Mouse (Mus musculus) liver, embryonic 16.5 days (tissue): Measurements from ENCODE around the gene Fbxw27. TPM values are rescaled to one million over a fixed set of nuclear protein-coding genes. Genes with fewer than 3 reads are reported as not detected.

ENCODE experiments used
- polyA plus RNA-seq: library from polyadenylated mRNA; unstranded; fragments of >200 nt; fragmentation: Nextera tagmentation; extraction: Ambion mirVana; gene quantifications from 2 replicates; pipeline ENCODE4 v1.2.1, GENCODE M21; 2015

The Fbxw27 gene
- polyA plus RNA-seq, 1 experiment from 2014 or later: not detected

Other genes starting within 250 kb of the Fbxw27 start
- 0.06 and 0.11 TPM in 2 replicates for gene Fbxw15, start 222.4 kb downstream of the Fbxw27 start, polyA plus RNA-seq
- gene Fbxw24, start 164.6 kb downstream of the Fbxw27 start, polyA plus RNA-seq: not detected in 2 replicates
- gene Fbxw25, start 126.0 kb downstream of the Fbxw27 start, polyA plus RNA-seq: not detected in 2 replicates
- gene Fbxw18, start 88.0 kb downstream of the Fbxw27 start, polyA plus RNA-seq: not detected in 2 replicates
- gene Fbxw26, start 44.6 kb downstream of the Fbxw27 start, polyA plus RNA-seq: not detected in 2 replicates
- gene Spink8, start 21.6 kb upstream of the Fbxw27 start, polyA plus RNA-seq: not detected in 2 replicates
- gene Nme6, start 42.1 kb upstream of the Fbxw27 start, polyA plus RNA-seq: 51.0 and 54.7 TPM in 2 replicates
- 303 and 340 TPM in 2 replicates for gene Camp, start 58.9 kb upstream of the Fbxw27 start, polyA plus RNA-seq
- 9.9 and 10.7 TPM in 2 replicates for gene Cdc25a, start 84.9 kb upstream of the Fbxw27 start, polyA plus RNA-seq
- gene Map4, start 140.8 kb upstream of the Fbxw27 start, polyA plus RNA-seq: 13.0 TPM in 2 replicates